Mouse (Mus musculus): Measurements from ENCODE around the gene Gkn2.

Gene Gkn2

GRCm38 (mm10) chr6:87373057-87373456, at the start of gene Gkn2:
Gkn2 (plus strand) TSS chr6:87373357.
- no peak for DNase-seq (ENCODE audit: low read depth)

- DNase-seq (ENCODE audit: low read depth), result peak; percentile 59
Measured at GRCm38 (mm10) chr6:87323381-87323780, 49.8 kb upstream of the Gkn2 start.

GRCm38 (mm10) chr6:87326932-87327331, 46.2 kb upstream of the Gkn2 start:
- no peak for DNase-seq (ENCODE audit: low read depth)

GRCm38 (mm10) chr6:87328265-87329173, 44.6 kb upstream of the Gkn2 start:
- DNase-seq (ENCODE audit: low read depth), result peak; percentile 60

GRCm38 (mm10) chr6:87332380-87332779, 40.8 kb upstream of the Gkn2 start:
- no peak for DNase-seq (ENCODE audit: low read depth)

- DNase-seq (ENCODE audit: low read depth), result no peak
Measured at GRCm38 (mm10) chr6:87334361-87335090, 38.6 kb upstream of the Gkn2 start.

GRCm38 (mm10) chr6:87335091-87335934, 37.8 kb upstream of the Gkn2 start, which contains the start of gene Antxr1:
Antxr1 (minus strand) TSS chr6:87335821.
- DNase-seq (ENCODE audit: low read depth), result no peak

- no peak for DNase-seq (ENCODE audit: low read depth)
Measured at GRCm38 (mm10) chr6:87335935-87336295, 37.2 kb upstream of the Gkn2 start.

- DNase-seq (ENCODE audit: low read depth), result no peak
Measured at GRCm38 (mm10) chr6:87350829-87351228, 22.3 kb upstream of the Gkn2 start, which contains the start of gene Gkn1. Gkn1 (minus strand) TSS chr6:87350942.

GRCm38 (mm10) chr6:87354441-87354840, 18.7 kb upstream of the Gkn2 start:
- DNase-seq (ENCODE audit: low read depth), result no peak

GRCm38 (mm10) chr6:87369223-87369622, 3.9 kb upstream of the Gkn2 start:
- DNase-seq (ENCODE audit: low read depth), result no peak

- peak; percentile 11 for DNase-seq (ENCODE audit: low read depth)
Measured at GRCm38 (mm10) chr6:87383926-87384691, 11.0 kb downstream of the Gkn2 start.

- no peak for DNase-seq (ENCODE audit: low read depth)
Measured at GRCm38 (mm10) chr6:87384761-87385160, 11.6 kb downstream of the Gkn2 start.

- peak; percentile 54 for DNase-seq (ENCODE audit: low read depth)
Measured at GRCm38 (mm10) chr6:87386203-87386602, 13.0 kb downstream of the Gkn2 start.

- DNase-seq (ENCODE audit: low read depth), result no peak
Measured at GRCm38 (mm10) chr6:87386681-87387080, 13.5 kb downstream of the Gkn2 start.

GRCm38 (mm10) chr6:87388877-87389276, 15.7 kb downstream of the Gkn2 start, which contains the start of gene Gkn3:
Gkn3 (minus strand) TSS chr6:87388935.
- DNase-seq (ENCODE audit: low read depth), result no peak

GRCm38 (mm10) chr6:87389455-87389989, 16.4 kb downstream of the Gkn2 start:
- no peak for DNase-seq (ENCODE audit: low read depth)

GRCm38 (mm10) chr6:87393466-87394205, 20.5 kb downstream of the Gkn2 start:
- no peak for DNase-seq (ENCODE audit: low read depth)

- no peak for DNase-seq (ENCODE audit: low read depth)
Measured at GRCm38 (mm10) chr6:87394783-87395182, 21.6 kb downstream of the Gkn2 start.

GRCm38 (mm10) chr6:87399137-87399536, 26.0 kb downstream of the Gkn2 start:
- peak; percentile 78 for DNase-seq (ENCODE audit: low read depth)
